Mouse (Mus musculus): ENCODE measurements around the gene Lrrc39.
"Not testable (repeated sequence)": the region's sequence is repeated elsewhere in the genome, so short reads cannot be mapped to it uniquely, and the experiment has no call there.

The Lrrc39 gene

DNA sequence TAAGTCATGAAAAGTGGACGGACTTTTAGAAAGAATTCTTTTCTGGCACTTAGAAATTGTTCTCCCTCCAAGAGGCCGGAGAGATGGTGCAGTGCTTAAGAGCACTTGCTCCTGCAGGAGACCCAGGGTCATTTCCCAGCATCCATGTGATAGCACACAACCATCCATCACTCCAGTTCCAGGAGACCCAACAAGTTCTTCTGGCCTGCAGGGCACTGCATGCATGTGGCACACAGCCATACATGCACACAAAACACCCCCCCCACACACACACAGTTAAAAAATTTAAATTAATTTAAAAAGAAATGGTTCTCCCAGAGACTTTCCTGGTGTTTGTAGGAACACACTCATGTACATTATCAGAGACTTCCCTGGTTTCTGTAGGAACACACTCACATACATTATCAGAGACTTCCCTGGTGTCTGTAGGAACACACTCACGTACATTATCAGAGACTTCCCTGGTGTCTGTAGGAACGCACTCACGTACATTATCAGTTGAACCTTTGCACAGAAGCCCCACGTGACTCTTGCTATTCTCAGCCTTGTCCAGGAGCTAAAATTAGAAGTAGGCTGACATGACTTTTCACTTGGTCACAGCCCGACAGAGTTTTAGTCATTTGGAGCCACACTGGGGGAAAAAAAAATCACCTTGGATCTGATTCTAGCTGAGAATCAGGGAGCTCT is at the start of gene Lrrc39:
Gene Lrrc39 (plus strand): TSS at position 566 of the 687 bp plus-strand sequence.
- in situ Hi-C loops (cut with MboI; ENCODE audit: unreplicated experiment in 2 of 2): no loop called here

GRCm38 (mm10) chr3:116520141-116520761 is 42.5 kb upstream of the Lrrc39 start:
- in situ Hi-C loops (cut with MboI; ENCODE audit: unreplicated experiment in 2 of 2): loop anchor here in 1 of 2 experiments (25.0 kb wide), 1 partner anchor 508 kb away; the partner anchor contains the start of genes Extl2 and Slc30a7

DNA sequence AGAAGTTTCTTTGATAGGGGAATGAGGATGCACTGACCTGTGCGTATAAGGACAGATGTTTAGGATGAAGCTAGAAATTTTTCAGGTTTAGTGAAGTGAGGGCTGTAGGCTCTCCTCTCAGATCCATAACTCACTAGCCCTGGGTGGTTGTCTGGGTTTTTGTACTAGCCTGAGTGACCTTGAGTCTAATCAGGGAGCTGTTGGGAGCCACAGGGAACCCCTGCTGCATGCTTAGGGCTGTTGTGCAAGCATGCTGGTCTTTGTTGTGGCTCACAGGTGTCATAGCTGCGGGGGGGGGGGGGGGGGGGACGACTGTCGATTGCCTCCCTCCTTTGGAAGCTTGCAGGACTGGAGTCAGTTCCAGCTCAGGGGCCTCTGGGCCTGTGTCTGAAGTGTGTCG is 33.0 kb upstream of the Lrrc39 start:
- in situ Hi-C loops (cut with MboI; ENCODE audit: unreplicated experiment in 2 of 2): no loop called here

- in situ Hi-C loops (cut with MboI; ENCODE audit: unreplicated experiment in 2 of 2): no loop called here
Observed at GRCm38 (mm10) chr3:116530826-116531225, 31.9 kb upstream of the Lrrc39 start.

DNA sequence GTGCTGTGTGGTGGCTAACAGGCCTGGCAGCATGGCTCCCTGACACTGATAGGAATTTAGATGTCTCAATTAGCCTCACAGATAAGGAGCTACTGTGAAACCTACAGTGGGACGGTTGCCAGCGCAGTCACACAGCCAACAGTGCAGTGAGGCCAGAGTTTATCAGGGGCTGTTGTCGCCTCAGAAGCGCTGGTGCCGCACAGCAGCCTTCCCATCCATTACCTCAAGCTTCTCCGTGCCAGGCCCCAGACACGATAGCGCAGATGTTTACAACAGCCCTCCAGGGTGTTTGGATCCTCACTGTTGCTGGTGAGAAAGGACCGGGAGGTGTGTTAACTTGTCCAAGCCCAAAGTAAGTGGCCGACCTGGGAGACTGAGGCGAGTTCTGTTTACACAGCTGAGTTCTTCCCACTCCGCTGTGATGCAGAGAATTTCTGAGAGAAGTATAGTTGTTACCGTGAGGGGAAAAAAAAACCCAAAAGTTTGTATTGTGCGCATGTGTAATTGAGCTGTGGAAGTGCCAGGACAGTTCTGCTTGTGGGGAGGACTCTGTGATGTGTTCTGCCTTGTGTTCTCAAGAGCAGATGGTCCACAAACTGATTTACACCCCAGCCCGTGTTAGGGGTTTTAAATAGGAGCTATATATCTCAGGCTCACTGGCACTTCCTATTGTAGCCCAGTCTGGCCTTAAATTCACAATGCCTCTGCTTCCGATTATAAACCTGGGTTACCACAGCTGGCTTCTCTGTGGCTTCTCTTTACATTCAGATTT is 26.2 kb upstream of the Lrrc39 start:
- in situ Hi-C loops (cut with MboI; ENCODE audit: unreplicated experiment in 2 of 2): loop anchor here in 1 of 2 experiments (5.0 kb wide), 1 partner anchor 46 kb away; no protein-coding TSS in a partner anchor

- in situ Hi-C loops (cut with MboI; ENCODE audit: unreplicated experiment in 2 of 2): loop anchor here in 1 of 2 experiments (5.0 kb wide), 1 partner anchor 45 kb away; no protein-coding TSS in a partner anchor
Observed at GRCm38 (mm10) chr3:116537200-116537573, 25.6 kb upstream of the Lrrc39 start.

GRCm38 (mm10) chr3:116542070-116542469 is 20.7 kb upstream of the Lrrc39 start:
- in situ Hi-C loops (cut with MboI; ENCODE audit: unreplicated experiment in 2 of 2): no loop called here

DNA sequence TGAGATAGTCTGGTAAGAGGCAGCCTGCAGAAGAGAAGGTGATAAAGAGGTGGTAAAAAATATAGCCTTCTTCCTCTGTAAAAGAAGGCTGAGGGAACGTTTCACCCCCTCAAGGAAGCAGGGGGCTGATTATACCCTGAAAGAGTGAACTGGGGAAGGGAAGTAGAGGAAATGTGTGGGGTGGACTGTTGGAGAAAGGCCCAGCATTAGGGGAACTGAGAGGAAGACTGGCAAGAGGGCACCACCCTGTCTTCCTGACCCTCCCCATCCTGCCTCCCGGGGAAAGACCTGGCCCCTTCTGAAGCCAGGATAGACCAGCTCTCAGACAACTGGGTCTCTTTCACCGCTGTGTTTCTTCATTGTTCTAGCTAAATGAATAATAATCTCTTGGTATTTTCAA is 20.2 kb upstream of the Lrrc39 start:
- in situ Hi-C loops (cut with MboI; ENCODE audit: unreplicated experiment in 2 of 2): no loop called here

GRCm38 (mm10) chr3:116547430-116547829 is 15.3 kb upstream of the Lrrc39 start:
- in situ Hi-C loops (cut with MboI; ENCODE audit: unreplicated experiment in 2 of 2): no loop called here

DNA sequence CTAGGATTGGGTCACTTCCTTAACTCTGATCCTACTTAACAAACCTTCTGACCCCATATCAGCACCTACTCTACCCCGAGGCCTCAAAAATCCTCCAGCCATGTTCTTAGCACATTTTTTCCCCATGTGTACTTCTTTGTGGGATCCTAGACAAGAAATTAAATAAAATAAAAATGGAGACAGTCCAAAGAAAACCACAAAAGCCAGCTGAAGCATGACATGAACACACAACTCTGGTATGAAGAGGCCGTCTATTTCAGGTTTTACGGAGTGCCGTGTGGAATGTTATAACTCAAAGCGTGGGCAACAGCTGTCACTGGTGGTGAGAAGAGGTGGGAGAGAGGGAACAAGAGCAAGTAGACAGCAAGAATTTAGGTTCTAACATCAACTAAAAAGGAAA is 11.4 kb upstream of the Lrrc39 start:
- in situ Hi-C loops (cut with MboI; ENCODE audit: unreplicated experiment in 2 of 2): no loop called here

DNA sequence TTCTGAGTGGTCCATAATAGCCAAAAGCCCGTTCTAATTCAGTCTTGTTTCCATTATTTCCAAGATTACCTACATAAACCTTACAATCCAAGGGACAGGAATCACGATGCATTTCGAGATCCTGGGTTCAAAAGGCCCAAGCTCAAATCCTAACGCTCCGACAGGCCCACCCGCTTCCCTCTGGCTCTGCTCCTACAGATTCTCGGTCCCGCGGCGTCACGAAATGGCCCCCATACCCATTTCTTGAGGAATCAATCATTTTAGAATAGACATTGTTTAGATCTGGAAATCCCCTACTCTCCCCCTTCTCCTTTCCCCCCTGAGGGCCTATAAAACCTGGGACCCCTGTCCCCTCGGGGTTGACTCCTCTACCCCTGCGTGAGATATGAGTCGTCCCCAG is 1.5 kb upstream of the Lrrc39 start:
- in situ Hi-C loops (cut with MboI; ENCODE audit: unreplicated experiment in 2 of 2): not testable (repeated sequence)

DNA sequence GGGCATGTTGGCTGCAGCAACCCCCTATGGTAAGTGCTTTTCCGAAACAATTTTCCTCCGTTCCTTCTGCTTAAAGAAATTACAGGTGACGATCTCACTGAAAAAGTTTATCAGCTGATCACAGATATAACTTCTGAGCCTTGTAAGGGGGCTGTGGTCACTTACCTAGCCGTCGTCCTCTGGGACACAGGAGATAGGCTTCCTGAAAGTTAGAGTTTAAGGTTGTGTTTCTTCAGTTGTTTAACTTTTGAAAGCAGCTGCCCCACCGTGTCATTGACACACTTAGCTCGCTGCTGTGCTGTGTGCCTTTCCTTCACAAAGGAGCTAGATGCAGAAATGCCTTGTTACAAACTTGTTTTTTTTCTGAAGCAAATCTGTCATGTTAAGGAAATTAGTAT is 321 bp downstream of the Lrrc39 start:
- in situ Hi-C loops (cut with MboI; ENCODE audit: unreplicated experiment in 2 of 2): no loop called here

DNA sequence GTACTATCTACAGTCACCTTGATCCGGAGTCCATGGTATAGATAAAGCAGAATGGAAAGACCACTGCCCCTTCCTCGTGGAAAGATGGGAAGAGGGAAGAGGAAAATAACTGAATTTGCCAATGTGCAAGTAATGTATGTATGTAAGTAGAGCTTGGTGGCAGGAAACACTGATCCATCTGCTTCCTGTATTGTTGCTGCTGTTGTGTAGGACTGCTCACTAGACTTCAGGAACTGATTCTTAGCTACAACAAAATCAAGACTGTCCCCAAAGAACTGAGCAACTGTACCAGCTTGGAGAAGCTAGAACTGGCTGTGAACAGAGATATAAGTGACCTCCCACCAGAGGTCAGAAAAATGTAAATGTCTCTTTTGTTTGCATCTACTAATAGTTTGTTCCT is 7.9 kb downstream of the Lrrc39 start:
- in situ Hi-C loops (cut with MboI; ENCODE audit: unreplicated experiment in 2 of 2): no loop called here

DNA sequence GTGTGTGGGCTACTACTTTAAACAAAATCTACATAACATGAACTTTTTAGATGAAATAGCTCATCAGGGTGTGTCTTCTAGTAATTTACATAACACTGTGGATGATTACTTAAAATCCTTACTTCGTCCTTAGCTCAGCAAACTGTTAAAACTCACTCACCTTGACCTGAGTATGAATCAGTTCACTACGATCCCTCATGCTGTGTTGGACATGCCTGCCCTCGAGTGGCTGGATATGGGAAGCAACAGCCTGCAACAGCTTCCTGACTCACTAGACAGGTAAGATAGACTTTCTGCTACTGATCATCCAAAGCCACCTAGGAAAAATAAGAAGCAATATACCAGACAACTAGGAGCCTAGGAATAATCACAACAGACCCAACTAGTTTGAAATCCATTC is 14.5 kb downstream of the Lrrc39 start:
- in situ Hi-C loops (cut with MboI; ENCODE audit: unreplicated experiment in 2 of 2): loop anchor here in 1 of 2 experiments (5.0 kb wide), 1 partner anchor 235 kb away; no protein-coding TSS in a partner anchor

DNA sequence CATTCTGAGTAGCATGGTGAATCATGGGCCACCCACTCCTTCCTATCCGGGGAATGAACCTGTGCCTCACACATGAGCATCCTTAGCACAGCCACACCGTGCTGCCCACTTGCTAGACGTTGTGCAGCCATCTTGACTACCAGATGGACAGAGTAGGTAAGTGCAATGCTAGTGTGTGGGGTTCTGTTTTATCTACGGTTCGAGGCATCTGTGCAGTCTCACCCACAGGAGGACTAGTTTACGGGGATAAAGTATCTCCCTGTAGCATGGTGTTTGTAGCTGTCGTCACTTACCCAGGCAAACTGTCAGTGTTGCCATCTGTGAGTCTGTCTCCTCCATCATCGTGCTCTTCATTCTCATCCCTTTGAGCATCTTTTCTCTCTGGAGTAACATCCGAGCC is 19.4 kb downstream of the Lrrc39 start:
- in situ Hi-C loops (cut with MboI; ENCODE audit: unreplicated experiment in 2 of 2): loop anchor here in 1 of 2 experiments (5.0 kb wide), 2 partner anchors 45 to 255 kb away; no protein-coding TSS in a partner anchor

DNA sequence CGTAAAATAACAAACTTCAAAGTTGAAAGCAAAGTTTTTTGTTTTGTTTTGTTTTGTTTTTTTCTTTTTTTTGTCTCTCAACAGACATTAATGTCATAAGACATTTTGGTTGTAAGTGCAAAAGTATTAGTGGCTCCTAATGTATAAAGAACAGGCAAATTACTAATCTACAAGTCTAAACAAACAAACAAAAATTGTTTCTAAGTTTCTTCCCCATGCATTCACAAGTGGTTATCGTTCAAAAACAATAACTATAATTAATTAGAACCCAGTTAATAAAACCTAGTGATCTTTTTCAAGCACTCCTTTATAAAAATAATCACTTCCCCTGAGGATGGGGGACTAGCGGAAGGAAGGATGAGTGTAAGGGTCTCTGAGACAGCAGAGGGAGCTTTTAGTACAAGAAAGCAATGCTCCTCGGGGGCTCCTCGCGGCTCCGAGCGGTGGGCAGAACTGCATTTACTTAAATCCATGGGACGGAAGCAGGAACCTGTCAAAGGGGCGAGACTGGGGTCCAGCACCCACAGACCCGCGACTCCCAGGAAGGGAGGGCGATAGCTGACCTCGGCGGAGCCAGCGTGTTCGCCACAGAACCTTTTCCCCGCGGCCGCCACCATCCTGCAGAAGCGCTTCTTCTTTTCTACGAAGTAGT is 31.4 kb downstream of the Lrrc39 start:
- in situ Hi-C loops (cut with MboI; ENCODE audit: unreplicated experiment in 2 of 2): loop anchor here (5.0 to 10.0 kb wide), 7 partner anchors 79 to 241 kb away; partner anchors contain the start of genes Cdc14a (in 2 of the 2) and Dbt (in 2 of the 2)

DNA sequence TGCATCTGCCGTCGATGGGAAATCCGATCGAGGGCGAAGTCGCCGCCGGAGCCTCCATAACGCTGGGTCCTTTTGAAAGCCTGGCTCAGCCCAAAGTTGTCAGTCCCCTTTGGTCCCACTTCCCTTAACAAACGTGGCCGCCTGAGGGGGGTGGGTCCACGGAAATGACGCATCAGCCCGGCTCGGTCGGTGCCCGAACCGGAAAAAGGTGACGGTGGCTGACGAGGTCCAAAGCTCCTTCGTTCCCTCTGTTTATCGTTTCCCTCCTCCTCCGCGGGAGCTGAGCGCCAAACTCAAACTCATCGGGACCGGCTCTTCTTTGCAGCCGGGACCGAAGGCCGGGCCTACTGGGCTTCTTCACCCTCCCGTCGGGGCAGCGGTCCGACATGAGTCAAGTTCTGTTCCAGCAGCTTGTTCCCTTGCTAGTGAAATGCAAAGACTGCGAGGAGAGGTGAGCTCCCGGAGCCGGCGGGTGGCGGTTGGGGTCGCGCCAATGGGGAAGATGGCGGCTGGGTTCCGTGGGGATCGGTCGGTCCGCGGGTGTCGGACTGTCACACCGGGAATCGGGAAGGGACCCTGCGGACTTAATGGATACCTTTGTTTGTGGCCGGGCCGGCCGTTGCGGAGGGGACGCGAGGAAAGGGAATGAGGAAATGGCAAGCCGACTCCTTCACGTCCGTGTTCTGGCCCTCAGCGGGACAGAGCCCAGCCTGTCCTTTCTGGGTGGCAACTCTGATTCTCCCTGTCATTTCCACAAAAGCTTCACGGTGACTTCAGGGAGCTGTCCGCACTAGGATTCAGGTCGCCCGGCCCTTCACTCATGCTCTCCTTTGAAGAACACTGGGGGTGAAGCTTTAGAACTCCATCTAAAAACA is 32.2 kb downstream of the Lrrc39 start, which contains the start of gene Sass6:
Gene Sass6 (plus strand): TSS at position 255 of the 875 bp plus-strand sequence.
- in situ Hi-C loops (cut with MboI; ENCODE audit: unreplicated experiment in 2 of 2): loop anchor here (5.0 to 10.0 kb wide), 8 partner anchors 67 to 240 kb away; partner anchors contain the start of genes Cdc14a (in 2 of the 2), Dbt (in 2 of the 2) and Mfsd14a (in 1 of the 2)

- in situ Hi-C loops (cut with MboI; ENCODE audit: unreplicated experiment in 2 of 2): loop anchor here (5.0 to 10.0 kb wide), 5 partner anchors 67 to 239 kb away; partner anchors contain the start of genes Cdc14a (in 1 of the 2), Dbt (in 1 of the 2) and Mfsd14a (in 1 of the 2)
Observed at GRCm38 (mm10) chr3:116595603-116595991, 32.8 kb downstream of the Lrrc39 start.

DNA sequence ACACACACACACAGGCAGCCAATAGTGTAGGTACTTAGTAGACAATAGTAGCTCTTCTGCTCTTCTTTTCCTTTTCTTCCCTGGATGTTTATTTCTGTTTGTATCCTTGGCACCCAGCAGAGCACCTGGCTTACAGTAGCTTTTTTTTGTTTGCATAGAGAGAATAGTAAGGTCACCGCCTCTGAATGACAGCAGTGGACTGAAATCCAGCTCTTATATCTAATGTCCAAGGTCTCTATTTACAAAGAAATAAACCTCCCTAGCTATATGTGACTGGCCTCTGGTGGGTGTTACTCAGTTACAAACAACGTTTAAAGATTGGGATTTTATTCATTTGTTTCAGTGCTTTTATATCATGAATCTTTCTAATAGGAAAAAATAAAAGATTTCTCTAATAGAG is 36.9 kb downstream of the Lrrc39 start:
- in situ Hi-C loops (cut with MboI; ENCODE audit: unreplicated experiment in 2 of 2): loop anchor here (5.0 to 10.0 kb wide), 5 partner anchors 63 to 235 kb away; partner anchors contain the start of genes Cdc14a (in 1 of the 2), Dbt (in 1 of the 2) and Mfsd14a (in 1 of the 2)
